Mouse (Mus musculus) neural tube, embryonic 11.5 days (tissue): ENCODE measurements around the gene Gja4. TPM values are rescaled to one million over a fixed set of nuclear protein-coding genes. Genes with fewer than 3 reads are reported as not detected.

ENCODE experiments used
- ATAC-seq: fragments of 200-750 bp; cut with Nextera tagmentation; 2 replicates; pipeline ENCODE4 v1.8.0; 2017; ENCODE audit warnings: moderate number of reproducible peaks, mild to moderate bottlenecking, moderate TSS enrichment, moderate library complexity; ENCODE audit not compliant: insufficient read depth, low FRiP score, low TSS enrichment
- DNase-seq: peaks from one replicate; pipeline ENCODE4 v3.0.0-alpha.2; 2015; ENCODE audit warnings: low spot score
- H3K27ac ChIP-seq: fragments of 300-500 bp; sonication (generic); 2 replicates; pipeline ENCODE4 v1.5.1; 2014; ENCODE audit warnings: low read depth, mild to moderate bottlenecking, low read length
- H3K27me3 ChIP-seq: fragments of 300-500 bp; sonication (generic); 2 replicates; pipeline ENCODE4 v1.6.1; 2014; ENCODE audit warnings: mild to moderate bottlenecking, low read length, mixed read lengths; ENCODE audit not compliant: control insufficient read depth, insufficient read depth
- H3K36me3 ChIP-seq: fragments of 300-500 bp; sonication (generic); 2 replicates; pipeline ENCODE4 v1.6.1; 2014; ENCODE audit warnings: mild to moderate bottlenecking, low read length, moderate library complexity, mixed read lengths; ENCODE audit not compliant: control insufficient read depth, insufficient read depth
- H3K4me1 ChIP-seq: fragments of 300-500 bp; sonication (generic); 2 replicates; pipeline ENCODE4 v1.6.1; 2014; ENCODE audit warnings: low read length, mixed read lengths; ENCODE audit not compliant: control insufficient read depth, insufficient read depth
- H3K4me2 ChIP-seq: fragments of 300-500 bp; sonication (generic); 2 replicates; pipeline ENCODE4 v1.6.1; 2014; ENCODE audit warnings: low read depth, mild to moderate bottlenecking, moderate library complexity
- H3K4me3 ChIP-seq: fragments of 300-500 bp; sonication (generic); 2 replicates; pipeline ENCODE4 v1.5.1; 2014; ENCODE audit warnings: low read depth, low read length
- H3K9ac ChIP-seq: fragments of 300-500 bp; sonication (generic); 2 replicates; pipeline ENCODE4 v1.6.1; 2014; ENCODE audit warnings: mild to moderate bottlenecking, low read length
- H3K9me3 ChIP-seq: fragments of 300-500 bp; sonication (generic); 2 replicates; pipeline ENCODE4 v1.6.1; 2016; ENCODE audit warnings: low read length; ENCODE audit not compliant: control insufficient read depth
- WGBS: fragments of 180-500 bp; shearing (Covaris S2); extraction: QIAGEN DNeasy Blood & Tissue Kit; methylation state at CpG from one replicate; pipeline ENCODE4 v1.1.7; 2014; 5-methylcytosine and 5-hydroxymethylcytosine counted together
- polyA plus RNA-seq: library from polyadenylated mRNA; unstranded; fragments of >200 nt; fragmentation: Nextera tagmentation; extraction: Ambion mirVana; gene quantifications from 2 replicates; pipeline ENCODE4 v1.2.1, GENCODE M21; 2014

Gja4 gene
- polyA plus RNA-seq, 1 experiment from 2014 or later = 20.3 TPM

- Histone ChIP-seq H3K4me2 (no peak overlapping the region), H3K36me3 (no peaks in the 10 kb centered on the region), H3K9me3 (no peaks in the 10 kb centered on the region), H3K4me3 (no peak overlapping the region), H3K27me3 (0 out of 2 replicates have a peak, but pooled peaks cover 3% of the 10 kb centered on the region), H3K9ac (no peak overlapping the region), H3K4me1 (no peaks in the 10 kb centered on the region), H3K27ac (no peak overlapping the region)
- 87% methylated on average over 7 of the region's 8 CpGs for WGBS
- no peak for DNase-seq
- ATAC-seq = no peak
Observed at GRCm38 (mm10) chr4:127315753-127316152, 1.9 kb upstream of the Gja4 start.

GRCm38 (mm10) chr4:127314585-127314984 is 746 bp upstream of the Gja4 start:
- Histone ChIP-seq H3K4me1 (no peaks in the 10 kb centered on the region), H3K27me3 (0 out of 2 replicates have a peak, but pooled peaks cover 3% of the 10 kb centered on the region), H3K36me3 (no peaks in the 10 kb centered on the region), H3K27ac (no peak overlapping the region), H3K9ac (no peak overlapping the region; the same call in 1 of the 2 replicates), H3K4me2 (no peak overlapping the region), H3K4me3 (no peak overlapping the region), H3K9me3 (no peaks in the 10 kb centered on the region)
- 45% methylated on average over 9 of the region's 9 CpGs for WGBS
- no peak for DNase-seq
- no peak for ATAC-seq

GRCm38 (mm10) chr4:127312349-127312748 is 1.5 kb downstream of the Gja4 start:
- Histone ChIP-seq H3K9ac (no peak overlapping the region), H3K36me3 (no peaks in the 10 kb centered on the region), H3K4me1 (no peaks in the 10 kb centered on the region), H3K27ac (no peak overlapping the region), H3K4me3 (no peak overlapping the region), H3K27me3 (0 out of 2 replicates have a peak, but pooled peaks cover 3% of the 10 kb centered on the region), H3K4me2 (no peak overlapping the region), H3K9me3 (no peaks in the 10 kb centered on the region)
- 59% methylated on average over 24 of the region's 24 CpGs for WGBS
- DNase-seq = no peak
- ATAC-seq = no peak

DNA sequence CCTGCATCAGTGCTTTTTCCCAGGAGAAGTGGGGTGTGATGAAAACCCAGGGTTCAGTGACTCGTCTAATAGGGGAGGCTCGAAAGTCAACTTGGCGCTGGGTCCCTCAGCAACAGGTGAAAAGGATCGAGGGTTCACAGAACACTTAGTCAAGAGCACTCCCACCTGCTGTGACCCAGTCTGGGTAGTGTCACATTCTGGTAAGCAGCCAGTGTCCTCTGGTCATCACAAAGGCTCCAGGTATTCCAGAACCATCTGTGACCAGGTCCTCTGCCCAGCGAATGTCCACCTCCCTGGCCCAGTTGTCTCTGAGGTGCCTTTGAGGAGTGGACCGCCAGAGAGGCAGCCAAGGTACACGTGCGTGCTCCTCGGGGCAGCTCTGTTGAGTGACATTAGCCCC is 2.3 kb downstream of the Gja4 start:
- WGBS = 60% methylated on average over 9 of the region's 9 CpGs
- 0 out of 2 replicates have a peak, but pooled peaks cover 3% of the 10 kb centered on the region for H3K27me3 ChIP-seq
- no peak overlapping the region for H3K4me3 ChIP-seq
- H3K9ac ChIP-seq = no peak overlapping the region
- no peak overlapping the region for H3K27ac ChIP-seq
- DNase-seq (no peak), ATAC-seq (no peak)
- no peaks in the 10 kb centered on the region for H3K4me1 ChIP-seq
- no peaks in the 10 kb centered on the region for H3K9me3 ChIP-seq
- no peak overlapping the region for H3K4me2 ChIP-seq
- no peaks in the 10 kb centered on the region for H3K36me3 ChIP-seq

- Histone ChIP-seq H3K4me1 (no peaks in the 10 kb centered on the region), H3K36me3 (no peaks in the 10 kb centered on the region), H3K4me3 (no peak overlapping the region), H3K4me2 (no peak overlapping the region), H3K27ac (no peak overlapping the region), H3K9ac (no peak overlapping the region), H3K9me3 (no peaks in the 10 kb centered on the region), H3K27me3 (no peaks in the 10 kb centered on the region)
- no peak for DNase-seq
- no peak for ATAC-seq
- 68% methylated on average over 2 of the region's 2 CpGs for WGBS
Observed at GRCm38 (mm10) chr4:127306915-127307314, 6.9 kb downstream of the Gja4 start.

DNA sequence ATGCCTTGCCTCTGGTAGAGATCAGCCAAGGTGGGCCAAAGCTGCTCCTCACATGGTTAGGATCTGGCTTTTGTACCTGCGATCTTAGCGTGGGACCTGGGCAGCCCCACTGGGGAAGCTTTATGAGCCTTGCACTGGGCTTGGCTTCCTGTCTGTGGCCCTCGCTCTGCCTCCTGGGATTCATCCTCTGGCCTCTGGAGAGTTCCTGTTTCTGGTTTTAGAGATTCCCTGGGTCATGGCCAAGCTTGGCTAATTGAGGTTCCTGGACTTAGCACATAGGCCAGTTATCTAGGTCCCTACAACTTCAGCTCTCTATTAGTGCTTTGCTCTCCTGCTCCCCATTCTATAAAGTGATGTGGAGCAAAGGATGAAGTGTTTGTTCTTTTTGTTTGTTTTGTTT is 10.0 kb downstream of the Gja4 start:
- WGBS = 95% methylated on average over 3 of the region's 3 CpGs

GRCm38 (mm10) chr4:127300503-127300902 is 13.3 kb downstream of the Gja4 start:
- Histone ChIP-seq H3K9ac (no peak overlapping the region), H3K36me3 (no peaks in the 10 kb centered on the region), H3K4me3 (no peak overlapping the region), H3K4me2 (no peak overlapping the region), H3K27ac (no peak overlapping the region), H3K4me1 (no peaks in the 10 kb centered on the region), H3K9me3 (no peaks in the 10 kb centered on the region), H3K27me3 (no peaks in the 10 kb centered on the region)
- WGBS = 86% methylated on average over 5 of the region's 5 CpGs
- no peak for DNase-seq
- no peak for ATAC-seq

More for the DNA sequence above, 10.0 kb downstream of the Gja4 start:
- no peaks in the 10 kb centered on the region for H3K9me3 ChIP-seq
- no peak overlapping the region for H3K27ac ChIP-seq
- no peak overlapping the region for H3K9ac ChIP-seq
- ATAC-seq (no peak), DNase-seq (no peak)
- no peaks in the 10 kb centered on the region for H3K36me3 ChIP-seq
- no peak overlapping the region for H3K4me2 ChIP-seq
- no peaks in the 10 kb centered on the region for H3K27me3 ChIP-seq
- H3K4me3 ChIP-seq = no peak overlapping the region
- no peaks in the 10 kb centered on the region for H3K4me1 ChIP-seq

GRCm38 (mm10) chr4:127292631-127293030 is 21.2 kb downstream of the Gja4 start:
- Histone ChIP-seq H3K9me3 (no peaks in the 10 kb centered on the region), H3K27ac (no peak overlapping the region), H3K27me3 (no peaks in the 10 kb centered on the region), H3K36me3 (no peaks in the 10 kb centered on the region), H3K4me1 (no peaks in the 10 kb centered on the region), H3K4me3 (no peak overlapping the region), H3K9ac (no peak overlapping the region), H3K4me2 (no peak overlapping the region)
- DNase-seq (no peak), ATAC-seq (no peak)
- WGBS = 71% methylated on average over 5 of the region's 5 CpGs

DNA sequence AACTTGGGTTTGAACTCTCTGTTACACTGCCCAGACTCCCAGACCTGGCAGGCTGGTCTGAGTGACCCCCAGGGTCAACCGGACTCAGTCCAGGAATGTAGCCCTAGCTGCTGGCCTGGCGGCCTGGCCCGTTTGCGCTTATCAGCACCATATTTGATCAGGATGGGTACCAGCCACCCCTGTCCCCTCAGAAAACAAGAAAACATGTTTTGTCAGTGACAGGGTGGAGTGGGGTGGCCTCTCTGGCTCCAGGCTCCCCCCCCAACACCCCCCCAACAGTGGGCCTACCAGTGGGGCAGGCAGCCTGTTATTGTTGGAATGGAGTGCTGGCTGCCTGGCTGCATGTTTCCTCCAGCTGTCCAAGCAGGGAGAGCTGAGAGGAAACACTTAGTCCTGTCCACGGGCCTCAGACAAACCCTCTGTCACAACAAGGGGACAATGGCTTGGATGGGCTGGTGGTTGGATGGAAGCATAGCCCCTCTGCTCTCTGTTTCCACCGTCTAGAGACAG is 24.7 kb downstream of the Gja4 start:
- Histone ChIP-seq H3K36me3 (no peaks in the 10 kb centered on the region), H3K27ac (no peak overlapping the region), H3K9me3 (no peaks in the 10 kb centered on the region), H3K27me3 (no peaks in the 10 kb centered on the region), H3K4me2 (no peak overlapping the region), H3K4me1 (no peaks in the 10 kb centered on the region), H3K4me3 (no peak overlapping the region), H3K9ac (no peak overlapping the region)
- 71% methylated on average over 6 of the region's 6 CpGs for WGBS
- ATAC-seq = no peak
- no peak for DNase-seq
